Mouse (Mus musculus): ENCODE results near the gene Myl9. TPM values are rescaled to one million over a fixed set of nuclear protein-coding genes. Genes with fewer than 3 reads are reported as not detected.
A peak's percentile ranks its signal among the peaks of the same experiment; 100 is the strongest.

Myl9 gene
- total RNA-seq (2021), result 10 to 100 TPM; 16.3 to 17.0 TPM

DNA sequence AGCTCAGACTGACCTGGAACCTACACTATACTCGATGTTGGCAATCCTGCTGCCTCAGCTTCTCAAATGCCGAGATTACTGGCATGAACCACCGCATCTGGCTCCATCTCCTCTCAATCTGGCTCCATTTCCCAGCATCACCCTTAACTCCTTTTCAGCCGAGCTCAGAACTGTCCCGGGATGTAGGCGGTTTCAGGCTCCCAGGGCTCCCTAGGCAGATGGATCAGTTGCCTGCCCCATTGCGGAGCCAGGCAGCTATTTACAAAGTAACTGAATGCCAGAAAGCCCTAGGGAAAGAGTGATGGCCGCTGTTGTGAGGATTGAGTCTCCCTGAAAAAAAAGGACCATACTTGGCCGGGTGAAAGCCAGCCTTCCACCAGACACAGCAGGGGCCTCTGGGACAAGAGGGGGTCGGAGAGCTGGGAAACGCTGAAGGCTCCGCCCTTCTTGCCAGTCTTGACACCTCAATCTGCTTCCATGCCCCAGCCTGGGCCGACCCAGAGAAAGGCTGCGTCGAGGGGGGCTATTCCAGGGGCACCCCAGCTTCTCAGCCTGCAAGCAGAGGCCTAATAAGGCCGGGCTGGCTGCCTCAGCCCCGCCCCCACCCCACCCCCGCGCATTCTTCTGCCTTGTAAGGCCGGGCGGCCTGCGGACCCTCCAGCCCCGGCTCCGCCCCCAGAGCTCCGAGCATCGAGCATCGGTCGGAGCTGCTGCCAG, at the start of gene Myl9:
TSS of gene Myl9 (plus strand) at position 683 of the 717 bp plus-strand sequence.
- DNase-seq, result no peak

DNA sequence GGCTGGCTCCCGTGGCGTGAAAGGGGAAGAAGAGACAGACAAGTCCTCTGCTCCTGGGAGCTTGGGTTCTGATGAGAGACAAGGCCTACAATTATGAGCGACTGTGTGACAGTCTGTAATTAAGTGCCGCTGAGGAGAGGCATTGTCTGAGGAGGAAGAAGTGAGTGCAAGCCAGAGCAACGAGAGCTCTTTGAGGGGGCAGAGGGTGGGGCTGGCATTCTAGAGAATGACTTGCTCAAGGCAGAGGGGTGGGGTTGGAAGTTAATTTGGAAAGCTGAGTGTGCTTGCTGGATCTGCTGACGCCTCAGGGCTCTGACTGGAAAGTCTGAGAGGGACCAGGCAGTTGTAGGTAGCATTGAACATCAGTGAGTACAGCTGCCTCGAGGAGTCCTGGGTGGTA, 48.9 kb upstream of the Myl9 start:
- DNase-seq, result no peak

DNA sequence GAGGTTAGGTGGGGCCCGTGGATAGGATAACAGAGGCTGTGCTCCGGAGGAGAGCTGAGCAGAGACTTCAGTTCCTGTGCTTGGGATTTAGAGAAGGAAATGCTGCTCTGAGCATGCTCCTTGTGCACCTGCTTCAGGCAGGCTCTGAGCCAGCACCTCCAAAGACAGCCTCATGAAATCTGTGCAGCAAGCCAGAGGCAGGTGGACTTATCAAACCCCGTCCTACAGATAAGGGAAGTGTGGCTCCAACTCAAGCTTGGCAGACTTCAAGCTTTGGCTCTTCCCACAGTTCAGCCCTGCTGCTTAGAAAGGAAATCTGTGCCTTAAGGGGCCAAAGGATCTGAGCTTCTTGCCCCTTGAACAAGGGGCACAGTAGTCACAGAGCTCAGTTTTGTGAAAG, 48.3 kb upstream of the Myl9 start:
- no peak for DNase-seq

DNA sequence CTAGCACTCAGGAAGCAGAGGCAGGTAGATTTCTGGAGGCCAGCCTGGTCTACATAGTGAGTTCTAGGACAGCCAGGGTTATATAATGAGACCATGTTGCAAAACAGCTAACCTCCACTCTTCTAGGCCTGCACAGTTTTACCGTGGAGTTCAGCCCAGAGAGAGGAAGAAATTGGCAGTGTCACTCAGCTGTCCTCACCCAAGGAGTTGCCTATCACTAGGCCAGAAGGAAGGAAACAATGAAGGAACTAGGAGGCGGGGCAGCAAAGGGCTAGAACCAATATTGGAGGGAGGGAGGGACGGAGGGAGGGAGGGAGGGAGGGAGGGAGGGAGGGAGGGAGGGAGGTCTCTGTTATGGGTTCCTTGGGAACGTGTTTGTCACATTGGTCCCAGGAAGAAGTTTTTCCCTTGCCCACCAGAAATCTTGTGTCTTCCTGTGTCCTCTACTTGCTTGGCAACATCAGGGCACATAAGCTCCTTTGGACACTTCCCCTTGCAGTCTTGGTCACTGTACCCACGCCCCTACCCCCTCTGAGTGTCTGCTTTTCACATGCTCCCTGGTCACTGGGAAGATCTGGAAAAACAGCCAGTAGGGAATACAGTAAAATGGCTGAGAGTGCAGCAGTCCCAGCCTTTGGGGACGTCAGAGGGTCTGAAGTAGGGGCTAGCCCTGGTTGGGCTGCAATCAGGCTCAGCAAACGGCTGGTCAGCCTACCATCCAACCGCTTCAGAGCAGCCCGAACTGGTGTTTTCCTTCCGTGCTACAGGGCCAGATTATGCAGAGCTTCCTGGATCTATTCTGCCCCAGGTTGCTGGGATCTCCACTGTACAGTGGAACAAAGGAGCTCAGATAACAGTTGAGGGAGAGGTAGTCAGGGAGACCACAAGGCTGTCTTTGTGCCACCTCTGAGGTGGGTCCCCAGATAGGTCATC, 45.4 kb upstream of the Myl9 start:
- DNase-seq, result no peak

DNA sequence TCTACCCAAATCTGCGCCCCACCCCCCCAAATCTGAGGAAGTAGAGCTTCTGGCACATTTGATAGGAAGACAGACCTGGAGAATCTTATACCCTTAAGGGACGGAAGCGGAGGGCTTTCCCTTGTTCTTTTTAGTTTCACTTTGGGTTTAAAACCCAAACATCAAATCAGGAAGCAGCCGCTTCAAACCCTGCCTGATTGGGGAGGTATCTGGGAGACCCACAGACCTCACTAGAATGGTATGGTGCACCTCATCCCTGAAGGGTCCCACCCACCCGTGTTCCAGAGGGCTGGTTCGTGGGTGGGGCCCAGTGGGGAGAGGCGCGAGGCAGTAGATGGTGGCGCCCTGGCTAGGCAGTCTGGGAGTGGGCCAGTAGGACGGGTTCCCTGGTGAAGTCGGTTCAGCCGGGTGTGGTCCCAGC, 44.7 kb upstream of the Myl9 start:
- no peak for DNase-seq

DNA sequence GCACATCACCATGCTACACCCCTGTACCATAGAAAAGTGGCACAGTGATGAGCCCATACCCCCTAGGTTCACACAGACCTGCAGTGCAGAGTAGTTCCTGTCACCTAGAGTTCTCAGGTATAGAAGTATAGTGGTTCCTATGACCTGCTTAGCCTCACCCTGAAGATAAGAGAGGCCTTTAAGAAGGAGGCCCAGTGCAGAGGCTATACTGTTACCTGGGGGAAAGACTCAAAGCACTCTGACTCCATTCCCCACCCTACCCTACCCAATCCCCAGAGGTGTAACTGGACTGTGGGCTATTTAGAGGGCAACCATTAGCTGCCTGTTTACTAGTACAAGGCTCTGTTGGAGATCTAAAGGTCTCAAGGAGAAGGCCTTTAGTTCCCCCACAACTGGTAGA, 43.6 kb upstream of the Myl9 start:
- DNase-seq, result no peak

DNA sequence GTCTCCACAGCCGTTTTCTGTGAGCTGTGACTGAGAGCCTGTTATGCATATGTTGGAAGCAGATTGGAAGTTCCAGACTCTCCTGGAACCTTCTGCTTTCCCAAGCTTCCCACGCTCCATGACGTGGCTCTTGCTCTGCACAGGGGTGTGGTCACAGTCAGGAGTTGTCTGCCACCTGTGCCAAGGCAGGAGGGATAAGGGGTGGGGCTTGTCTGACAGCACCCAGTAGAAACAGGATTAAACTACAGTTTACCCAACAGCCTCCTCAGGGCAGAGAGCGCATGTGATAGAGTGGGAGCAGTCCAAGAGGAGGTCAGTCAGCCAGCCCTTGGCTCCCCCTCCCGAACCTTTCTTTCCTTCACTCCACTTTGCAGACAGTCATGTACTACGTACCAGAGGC, 43.1 kb upstream of the Myl9 start:
- peak; percentile 72 to 76 for DNase-seq

DNA sequence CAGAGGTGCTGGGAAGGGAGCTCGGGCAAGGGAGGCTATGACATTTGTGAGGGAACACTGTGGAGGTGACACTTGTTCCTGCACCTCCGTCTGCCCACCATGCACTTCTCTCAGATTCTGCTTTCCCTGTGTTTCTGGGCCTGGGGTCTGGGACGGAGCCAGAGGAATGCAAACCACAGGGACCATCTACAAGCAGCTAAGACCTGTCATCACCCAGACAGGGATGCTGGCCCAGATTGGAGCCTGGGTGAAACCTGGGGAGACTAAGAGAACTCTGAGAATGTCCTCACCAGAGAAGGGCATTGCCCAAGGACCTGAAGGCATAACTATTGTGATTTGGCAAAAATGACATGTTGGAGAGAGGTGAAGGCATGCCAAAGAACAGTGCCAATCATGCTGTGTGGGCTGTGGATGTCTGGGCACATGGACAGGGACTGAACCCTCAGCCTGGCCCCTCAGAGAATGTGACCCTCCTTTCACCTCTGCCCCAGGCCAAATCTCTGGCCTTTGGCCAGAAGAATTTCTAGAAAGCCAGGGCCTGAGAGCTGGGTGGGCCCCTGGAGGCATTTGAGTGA, 39.4 kb upstream of the Myl9 start:
- DNase-seq, result no peak

DNA sequence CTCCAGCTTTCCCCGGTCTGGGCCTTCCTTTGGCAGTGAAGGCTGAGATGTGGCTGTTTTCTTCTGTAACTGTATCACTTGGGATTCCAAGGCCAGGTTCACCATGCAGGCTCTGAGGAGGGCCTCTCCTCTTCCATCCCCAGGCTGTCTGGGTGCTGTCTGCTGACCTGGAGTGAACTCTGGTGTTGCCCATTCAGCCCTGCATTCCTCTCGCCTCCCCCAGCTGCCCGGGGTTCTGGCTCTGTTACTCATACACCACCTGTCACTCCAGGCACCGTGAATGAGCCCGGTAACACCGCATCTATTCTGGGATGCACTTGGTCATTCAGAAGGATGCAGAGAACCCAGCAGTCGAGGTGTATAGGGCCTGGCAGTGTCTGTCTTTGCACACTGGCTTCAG, 38.4 kb upstream of the Myl9 start:
- DNase-seq, result no peak

DNA sequence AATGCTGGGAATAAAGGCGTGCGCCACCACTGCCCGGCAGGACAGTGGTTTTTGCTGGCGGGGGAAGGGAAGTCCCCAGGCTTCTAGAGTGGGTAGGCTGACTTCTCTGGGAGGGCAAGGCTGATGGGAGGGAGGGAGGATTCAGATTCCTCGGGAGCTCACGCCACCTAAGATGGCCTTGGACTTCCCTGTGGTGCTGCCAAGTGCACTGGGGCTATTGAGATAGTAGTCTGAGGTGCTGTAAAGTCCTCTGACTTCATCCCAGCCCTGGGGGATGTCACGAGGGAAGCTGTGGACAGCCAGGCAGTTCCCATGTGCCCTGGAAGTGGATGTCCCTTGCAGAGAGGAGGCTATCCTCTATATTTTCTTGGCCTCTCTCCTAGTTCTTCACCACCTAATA, 37.2 kb upstream of the Myl9 start:
- DNase-seq, result no peak

DNA sequence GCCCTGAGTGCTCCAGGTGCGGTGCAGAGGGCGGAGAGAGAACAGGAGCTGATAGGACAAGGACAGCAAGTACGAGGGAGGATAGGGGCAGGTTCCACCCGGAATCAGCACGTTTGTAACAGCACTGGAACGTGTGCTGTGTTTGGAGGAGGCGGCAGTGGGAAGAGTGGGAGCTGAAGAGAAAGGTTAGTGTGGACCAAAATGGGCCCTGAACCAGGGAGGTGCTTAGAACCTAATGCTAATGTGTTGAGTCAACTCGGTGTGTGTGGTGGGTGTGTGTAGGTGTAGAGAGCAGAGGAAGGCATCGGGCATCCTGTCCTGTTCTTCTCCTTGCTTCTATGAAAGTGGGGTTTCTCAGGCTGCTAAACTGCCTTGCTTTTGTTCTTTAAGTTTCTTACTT, 34.0 kb upstream of the Myl9 start:
- DNase-seq, result no peak

DNA sequence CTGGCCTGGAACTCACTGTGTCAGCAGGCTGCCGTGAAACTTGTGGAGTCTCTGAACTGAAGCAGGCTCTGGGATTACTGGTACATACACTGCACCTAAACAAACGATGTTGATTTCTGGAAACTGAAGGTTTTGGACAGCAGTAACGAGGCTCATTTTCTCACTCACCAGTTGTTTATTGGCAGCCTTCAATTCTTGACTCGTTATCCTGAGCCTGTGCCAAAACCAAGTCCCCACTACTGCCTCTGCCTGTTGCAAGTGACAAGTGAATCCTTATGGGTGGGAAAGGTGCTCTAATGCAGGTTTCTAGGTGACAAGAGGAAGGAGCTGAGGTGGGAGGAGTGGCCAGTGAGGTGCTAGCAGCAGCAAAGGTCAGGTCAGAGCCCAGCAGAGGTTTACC, 33.2 kb upstream of the Myl9 start:
- no peak for DNase-seq

DNA sequence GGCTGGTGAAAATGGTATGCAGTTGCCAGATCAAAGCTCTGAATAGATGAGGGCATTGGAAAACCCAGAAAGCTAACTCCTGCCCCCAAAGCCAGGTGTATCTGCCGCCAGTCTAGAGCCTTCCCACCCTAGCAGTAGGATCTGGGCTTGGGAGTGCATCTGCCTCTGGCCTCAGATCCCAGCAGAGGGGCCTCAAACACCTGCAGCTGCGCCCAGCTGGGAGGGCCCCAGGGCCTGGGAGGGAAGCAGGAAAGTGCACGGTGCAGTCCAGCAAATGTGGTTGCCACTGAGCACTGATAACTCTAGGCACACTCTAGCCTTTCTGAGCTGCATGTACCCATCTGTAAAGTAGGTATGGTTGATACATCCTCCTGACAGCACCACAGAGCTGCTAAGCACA, 32.0 kb upstream of the Myl9 start:
- DNase-seq, result no peak

DNA sequence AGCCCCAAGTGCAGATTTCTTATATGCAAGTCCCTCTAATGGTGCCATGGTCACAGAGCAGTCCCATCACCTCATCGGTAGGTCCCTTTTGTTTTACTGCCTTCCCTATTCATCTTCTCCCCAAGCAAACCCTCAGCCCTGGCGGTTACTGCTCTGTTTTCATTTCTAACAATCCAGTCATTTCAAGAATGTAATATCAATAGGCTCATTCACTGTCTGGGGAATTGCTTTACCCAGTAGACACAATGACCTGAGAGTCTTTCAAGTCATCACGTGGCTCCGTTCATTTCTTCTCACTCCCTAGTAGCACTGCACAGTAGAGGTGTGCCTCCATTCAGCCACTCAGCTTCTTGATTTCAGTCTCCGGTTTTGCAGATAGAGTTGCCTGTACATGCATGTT, 30.8 kb upstream of the Myl9 start:
- DNase-seq, result no peak

DNA sequence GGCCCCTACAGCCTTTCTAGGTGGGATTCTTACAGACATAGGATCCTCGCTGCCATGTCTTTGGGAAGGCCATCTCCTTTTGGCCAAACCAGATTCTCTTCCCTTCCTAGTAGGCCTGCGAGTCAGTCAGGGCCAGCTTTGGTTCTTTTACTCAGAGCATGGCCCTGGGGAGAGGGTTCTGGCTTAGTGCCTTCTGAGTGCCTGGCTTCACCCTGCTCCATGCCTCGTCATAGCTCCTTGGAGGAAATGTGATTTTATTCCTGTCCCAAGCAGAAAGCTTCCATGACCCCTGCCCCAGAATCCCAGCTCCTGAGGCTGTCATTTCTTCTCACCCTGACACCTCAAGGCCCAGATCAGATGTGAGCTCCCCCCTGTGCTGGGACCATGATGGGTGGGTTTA, 27.9 kb upstream of the Myl9 start:
- no peak for DNase-seq

DNA sequence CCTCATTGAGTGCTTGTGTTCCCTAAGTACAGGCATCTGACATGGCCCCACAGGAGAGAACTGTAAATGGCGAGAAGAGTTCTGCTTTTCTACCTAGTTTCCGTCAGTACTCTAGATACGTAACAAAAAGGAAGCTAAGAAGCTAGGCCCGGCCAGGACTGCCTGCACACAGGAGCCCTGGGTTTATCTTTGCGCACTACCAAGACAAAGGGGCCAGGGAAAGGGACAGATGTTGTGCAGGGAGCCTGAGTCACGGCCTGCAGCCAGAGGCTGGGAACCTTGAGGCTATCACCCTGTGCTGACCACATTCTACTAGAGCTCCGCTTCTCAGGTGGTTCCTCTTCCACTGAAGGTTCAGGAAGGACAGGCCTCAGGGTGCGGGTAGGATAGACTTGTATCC, 25.5 kb upstream of the Myl9 start:
- DNase-seq, result no peak

DNA sequence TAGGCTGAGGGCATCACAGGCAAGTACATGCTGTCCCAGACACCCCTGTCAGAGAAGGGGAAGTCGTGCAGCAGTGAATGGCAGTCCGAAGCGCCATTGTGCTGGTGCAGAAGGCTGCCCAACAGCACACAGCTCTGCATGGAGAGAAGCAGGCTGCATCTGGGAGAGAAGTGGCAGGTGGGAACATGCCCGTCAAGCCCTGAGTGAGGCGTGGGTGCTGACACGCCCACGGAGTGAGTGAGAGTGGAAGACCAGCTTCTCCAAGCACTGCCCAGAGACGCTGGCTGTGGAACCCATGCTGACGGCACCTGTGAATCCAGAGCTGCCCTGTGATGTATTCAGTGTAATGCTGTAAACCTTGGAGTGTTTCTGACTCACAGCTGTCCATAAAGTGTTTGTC, 18.3 kb upstream of the Myl9 start:
- DNase-seq, result no peak

DNA sequence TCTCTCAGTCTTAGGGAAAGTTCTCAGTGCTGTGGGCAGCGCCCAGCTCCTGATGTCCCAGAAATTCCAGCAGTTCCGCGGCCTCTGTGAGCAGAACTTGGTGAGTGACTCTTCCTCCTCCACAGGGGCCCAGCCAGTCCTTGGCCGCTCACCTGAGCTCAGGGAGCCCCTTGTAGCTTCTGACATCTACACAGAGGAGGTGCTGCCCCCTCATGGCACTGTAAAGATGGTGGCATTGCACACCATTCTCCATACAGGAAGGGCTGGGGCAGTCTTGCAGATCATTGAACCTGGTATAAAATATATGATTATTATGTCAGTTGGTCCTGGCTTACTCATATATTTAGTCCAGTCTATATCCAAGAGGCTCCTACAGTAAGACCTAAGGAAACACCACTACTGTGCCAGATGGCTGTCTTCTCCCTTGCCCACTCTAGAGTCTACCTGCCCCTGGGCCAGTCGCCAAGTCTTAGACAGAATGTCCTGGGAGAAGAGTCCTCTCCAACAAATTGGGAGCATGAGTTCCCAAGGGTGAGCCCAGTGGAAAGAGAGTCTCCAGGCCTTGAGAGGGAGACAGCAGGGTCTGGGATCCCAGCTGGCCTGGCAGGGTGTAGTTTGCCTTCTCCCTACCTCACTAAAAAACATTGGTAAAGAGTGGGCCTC, 14.2 kb upstream of the Myl9 start:
- no peak for DNase-seq

DNA sequence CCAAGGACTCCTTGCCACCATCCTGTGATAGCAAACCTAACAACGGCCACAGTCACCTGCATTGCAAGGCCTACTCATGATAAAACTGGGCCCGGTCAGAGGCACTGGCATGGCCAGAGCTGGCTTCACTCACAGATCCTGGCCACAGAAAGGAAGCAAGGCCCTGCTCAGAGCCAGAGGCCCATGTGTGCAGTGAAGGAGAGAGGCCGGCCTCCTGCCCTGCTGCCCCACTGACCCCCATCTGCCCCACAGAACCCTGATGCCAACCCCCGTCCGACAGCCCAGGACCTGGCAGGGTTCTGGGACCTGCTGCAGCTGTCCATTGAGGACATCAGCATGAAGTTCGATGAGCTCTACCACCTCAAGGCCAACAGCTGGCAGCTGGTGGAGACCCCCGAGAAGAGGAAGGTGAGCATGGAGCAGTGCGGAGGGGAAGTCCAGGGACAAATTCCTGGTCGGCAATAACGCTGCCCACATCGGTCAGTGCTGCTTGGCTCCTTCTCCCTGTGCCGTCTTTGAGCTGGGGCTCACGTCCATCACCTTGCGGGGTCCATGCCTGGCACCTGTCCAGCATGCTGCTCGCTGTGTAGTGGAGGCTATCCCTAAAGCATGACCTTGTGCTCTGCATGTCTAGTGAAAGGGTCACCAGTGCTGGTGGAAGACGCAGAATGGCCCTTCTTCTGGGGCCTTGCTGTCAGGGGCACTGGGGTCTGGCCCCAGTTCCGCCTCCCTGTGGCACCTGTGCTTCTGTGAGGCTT, 13.5 kb upstream of the Myl9 start:
- no peak for DNase-seq

DNA sequence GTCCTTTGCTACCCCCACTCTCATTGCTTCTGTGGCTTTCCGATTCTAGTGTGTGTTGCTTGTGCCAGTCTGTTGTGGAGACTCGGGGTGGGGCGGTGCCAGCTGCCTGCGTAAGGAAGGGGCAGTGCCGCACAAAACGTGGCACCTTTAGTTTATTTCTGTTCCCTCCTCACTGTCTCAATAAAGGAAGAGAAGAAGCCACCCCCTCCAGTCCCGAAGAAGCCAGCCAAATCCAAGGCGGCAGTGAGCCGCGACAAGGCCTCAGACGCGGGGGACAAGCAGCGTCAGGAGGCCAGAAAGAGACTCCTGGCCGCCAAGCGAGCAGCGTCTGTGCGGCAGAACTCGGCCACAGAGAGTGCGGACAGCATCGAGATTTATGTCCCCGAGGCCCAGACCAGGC, 12.7 kb upstream of the Myl9 start:
- DNase-seq, result no peak

DNA sequence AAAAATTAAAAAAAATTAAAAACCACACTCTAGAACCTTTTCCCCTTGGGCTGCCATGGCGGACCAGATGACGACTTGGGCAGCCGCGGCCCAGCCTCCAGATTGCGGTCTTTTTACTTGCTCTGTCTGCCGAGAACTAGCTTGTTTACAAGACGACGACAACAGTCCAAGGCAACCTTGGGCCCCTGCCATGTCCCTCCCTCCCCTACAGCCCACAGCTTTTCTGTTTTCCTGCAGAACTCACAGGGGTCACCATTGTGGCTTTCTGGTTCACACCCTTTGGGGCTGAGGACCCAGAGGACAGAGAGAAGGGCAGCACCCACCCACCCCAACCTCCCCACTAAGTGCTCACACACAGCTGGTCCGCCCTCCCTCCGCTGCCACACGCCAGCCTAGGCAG, 12.1 kb upstream of the Myl9 start:
- DNase-seq, result no peak

DNA sequence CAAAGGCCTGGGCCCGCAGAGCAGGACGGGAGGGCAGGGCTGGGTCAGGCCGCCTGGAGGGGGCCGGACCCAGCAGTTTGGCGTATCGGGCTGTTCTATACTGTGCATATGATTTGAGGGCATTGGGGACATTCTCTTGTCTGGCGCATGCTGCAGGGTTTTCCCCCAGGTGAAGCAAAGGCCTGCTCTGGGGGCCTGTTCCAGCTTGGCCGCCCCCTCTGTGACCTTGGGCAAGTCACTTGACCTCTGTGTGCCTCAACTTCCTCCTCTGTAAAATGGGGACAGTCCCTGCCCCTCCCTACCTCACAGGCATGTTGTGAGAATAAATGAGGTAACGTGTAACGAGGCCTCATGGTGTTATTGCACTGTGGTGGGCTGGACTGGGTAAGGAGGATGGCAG, 11.2 kb upstream of the Myl9 start:
- no peak for DNase-seq
